Mouse (Mus musculus) layer of hippocampus, adult 9-10 months (tissue): ENCODE measurements around the gene Lrrc40.

Experiments used
- DNase-seq: peaks from one replicate; pipeline ENCODE4 v3.0.0; 2022; ENCODE audit warnings: low spot score

The Lrrc40 gene

DNA sequence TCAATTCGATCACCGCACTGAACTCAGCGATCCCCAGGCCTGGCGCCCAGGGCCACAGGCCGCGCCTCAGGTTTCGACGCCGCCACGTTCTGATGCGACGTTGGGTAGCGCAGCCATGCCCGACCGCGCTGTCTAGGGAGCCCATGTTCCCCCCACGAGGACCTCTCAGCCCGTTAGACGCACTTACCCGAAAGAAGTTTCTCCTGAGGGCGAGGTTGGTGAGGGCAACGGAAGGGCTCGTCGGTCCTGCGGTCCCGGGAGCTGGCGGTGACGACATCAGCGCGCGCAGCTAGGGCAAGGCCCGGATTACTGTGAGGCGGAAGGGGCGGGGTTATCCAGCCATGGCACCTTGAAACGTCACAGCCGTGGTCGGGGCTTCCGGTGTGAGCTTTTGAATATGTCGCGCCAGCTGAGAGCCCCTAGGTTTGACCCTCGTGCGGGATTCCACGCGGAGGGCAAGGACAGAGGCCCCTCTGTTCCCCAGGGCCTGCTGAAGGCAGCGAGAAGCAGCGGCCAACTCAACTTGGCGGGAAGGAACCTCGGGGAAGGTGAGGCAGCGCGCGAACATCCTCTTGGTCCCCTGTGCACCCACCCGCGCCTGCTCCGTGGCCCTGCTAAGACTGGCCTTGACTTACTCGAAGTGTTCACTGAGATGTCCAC is at the start of gene Lrrc40, which contains the start of gene Srsf11:
Lrrc40 (plus strand) TSS at position 334 of the 660 bp plus-strand sequence.
Srsf11 (minus strand) TSS at position 311 of the 660 bp plus-strand sequence.
- DNase-seq: peak; percentile 87

DNA sequence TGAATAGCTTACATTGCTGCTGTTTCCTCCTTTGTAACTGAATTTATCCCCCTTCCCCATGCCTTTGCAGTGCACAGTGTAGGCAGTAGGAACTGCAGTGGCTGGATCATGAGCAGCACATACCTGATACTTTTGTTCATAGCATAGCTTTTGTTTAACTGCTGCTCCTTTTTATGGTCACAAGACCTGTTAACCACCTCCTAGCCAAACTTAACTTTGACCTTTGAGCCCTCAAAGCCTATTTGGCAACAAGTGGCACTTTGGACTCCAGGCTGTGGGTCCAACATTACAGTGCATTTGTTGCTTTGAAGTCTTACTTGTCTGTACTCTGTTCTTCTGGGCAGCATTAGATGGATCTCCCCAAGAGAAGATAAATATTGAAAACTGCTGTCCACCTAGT is 43.1 kb upstream of the Lrrc40 start:
- DNase-seq: no peak

GRCm38 (mm10) chr3:157995726-157996125 is 40.7 kb upstream of the Lrrc40 start:
- no peak for DNase-seq

DNA sequence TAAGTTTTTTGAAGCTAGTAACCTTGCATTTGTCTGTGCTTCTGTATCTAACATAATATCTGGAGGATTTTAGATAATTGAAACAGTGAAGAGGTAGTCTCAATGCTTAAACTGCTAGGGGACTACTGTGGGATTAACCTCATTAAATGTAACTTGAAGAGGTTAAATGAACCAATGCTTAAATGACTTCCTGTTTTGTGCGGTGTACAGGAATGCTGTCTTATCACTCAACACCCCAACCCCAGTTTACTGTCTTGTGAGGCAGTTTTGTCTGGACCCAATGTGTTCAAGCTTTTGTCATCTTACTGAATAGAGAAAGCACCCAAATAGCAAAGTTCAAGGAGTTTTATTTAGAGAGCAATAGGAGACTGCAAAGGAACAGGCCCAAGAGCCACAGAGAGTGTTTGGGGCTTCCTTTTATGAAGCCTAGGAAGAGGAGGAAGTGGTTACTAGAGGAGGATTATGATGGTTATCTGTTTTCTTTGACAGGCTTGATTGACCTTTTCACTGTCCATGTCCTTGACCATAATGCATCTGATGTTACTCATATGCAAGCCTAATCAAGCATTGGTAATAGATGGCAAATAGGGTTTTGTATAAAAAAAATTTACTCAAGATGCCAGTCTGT is 37.6 kb upstream of the Lrrc40 start:
- DNase-seq: no peak

- no peak for DNase-seq
Observed at GRCm38 (mm10) chr3:158008647-158009046, 27.8 kb upstream of the Lrrc40 start.

- DNase-seq: peak; percentile 20
Observed at GRCm38 (mm10) chr3:158009762-158010320, 26.6 kb upstream of the Lrrc40 start.

- peak; percentile 55 for DNase-seq
Observed at GRCm38 (mm10) chr3:158031371-158031925, 5.0 kb upstream of the Lrrc40 start.

GRCm38 (mm10) chr3:158032106-158032505 is 4.4 kb upstream of the Lrrc40 start:
- DNase-seq: no peak

GRCm38 (mm10) chr3:158035866-158036265 is 596 bp upstream of the Lrrc40 start:
- DNase-seq: no peak

DNA sequence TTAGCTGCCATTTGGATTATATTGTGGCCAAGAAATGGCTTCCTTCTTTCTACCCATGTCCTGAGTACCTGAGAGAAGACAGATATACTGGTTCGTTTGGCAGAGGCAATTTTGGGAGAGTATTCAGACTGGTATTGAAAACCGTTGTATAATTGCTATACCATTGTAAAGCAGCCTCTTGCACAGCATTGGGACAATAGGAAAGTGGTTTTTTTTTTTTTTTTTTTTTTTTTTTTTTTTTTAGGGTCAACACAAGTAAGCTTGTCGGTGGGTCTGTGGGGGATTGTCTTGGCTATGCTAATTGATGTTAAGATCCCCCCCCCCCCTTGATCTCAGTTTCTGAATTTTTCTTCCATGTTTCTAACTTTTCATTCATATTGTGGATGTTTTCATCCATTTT is 1.6 kb downstream of the Lrrc40 start:
- no peak for DNase-seq

GRCm38 (mm10) chr3:158040755-158041154 is 4.3 kb downstream of the Lrrc40 start:
- no peak for DNase-seq

DNA sequence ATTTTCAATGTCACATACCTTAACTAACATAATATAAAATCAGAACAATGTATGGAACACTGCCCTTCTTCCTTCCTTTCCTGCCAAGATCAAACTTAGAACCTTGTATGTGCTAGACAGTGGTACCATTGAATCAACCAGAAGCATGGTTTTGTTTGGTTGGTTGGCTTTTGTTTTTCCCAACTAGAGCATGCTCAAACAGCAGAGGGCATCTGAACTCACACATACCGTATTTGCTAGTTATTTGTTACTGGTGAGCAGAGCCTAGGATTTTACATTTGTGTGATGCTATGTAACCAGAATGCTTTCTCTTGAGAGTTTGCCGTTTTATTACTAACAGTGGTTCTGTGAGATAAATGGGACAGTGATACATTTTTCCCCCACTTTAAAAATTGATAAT is 13.0 kb downstream of the Lrrc40 start:
- no peak for DNase-seq

GRCm38 (mm10) chr3:158060621-158061291 is 24.3 kb downstream of the Lrrc40 start:
- DNase-seq: no peak

GRCm38 (mm10) chr3:158061811-158062523 is 25.5 kb downstream of the Lrrc40 start:
- no peak for DNase-seq

DNA sequence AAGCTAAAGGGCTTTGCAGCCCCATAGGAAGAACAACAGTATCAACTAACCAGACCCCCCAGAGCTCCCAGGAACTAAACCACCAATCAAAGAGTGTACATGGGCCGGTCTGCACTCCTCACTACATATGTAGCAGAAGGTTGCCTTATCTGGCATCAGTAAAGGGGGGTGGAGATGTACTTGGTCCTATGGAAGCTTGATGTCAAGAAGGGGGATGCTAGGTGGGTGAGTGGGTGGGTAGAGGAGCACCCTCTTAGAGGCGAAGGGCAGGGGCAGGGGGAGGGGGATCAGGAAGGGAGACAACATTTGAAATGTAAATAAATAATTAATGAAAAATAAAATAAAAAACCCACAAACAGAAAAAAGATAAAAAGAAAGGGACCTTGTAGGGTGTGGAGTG is 28.8 kb downstream of the Lrrc40 start:
- no peak for DNase-seq

- DNase-seq: no peak
Observed at GRCm38 (mm10) chr3:158067916-158068315, 31.5 kb downstream of the Lrrc40 start.

GRCm38 (mm10) chr3:158068613-158069263 is 32.3 kb downstream of the Lrrc40 start:
- no peak for DNase-seq

DNA sequence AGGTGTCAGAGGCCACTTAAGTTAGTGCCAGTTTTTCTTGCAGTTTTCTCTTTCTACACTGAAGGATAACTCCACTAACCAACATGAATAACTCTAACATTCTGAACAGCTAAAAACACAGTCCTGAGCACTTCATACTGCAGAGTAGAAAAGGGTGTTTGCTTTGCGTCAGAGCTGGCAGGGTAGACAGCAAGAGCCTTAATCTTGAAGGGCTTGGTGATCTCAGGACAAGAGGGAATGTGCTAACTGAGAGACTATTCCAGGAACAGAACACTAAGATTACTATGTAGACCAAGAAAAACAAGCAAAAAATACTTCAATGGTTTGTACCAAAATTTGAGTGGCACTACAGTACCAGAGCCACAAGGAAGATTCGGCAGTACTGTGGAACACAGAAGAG is 38.5 kb downstream of the Lrrc40 start:
- DNase-seq: no peak

GRCm38 (mm10) chr3:158076685-158077379 is 40.4 kb downstream of the Lrrc40 start:
- DNase-seq: no peak

GRCm38 (mm10) chr3:158077380-158077772 is 40.9 kb downstream of the Lrrc40 start:
- no peak for DNase-seq

DNA sequence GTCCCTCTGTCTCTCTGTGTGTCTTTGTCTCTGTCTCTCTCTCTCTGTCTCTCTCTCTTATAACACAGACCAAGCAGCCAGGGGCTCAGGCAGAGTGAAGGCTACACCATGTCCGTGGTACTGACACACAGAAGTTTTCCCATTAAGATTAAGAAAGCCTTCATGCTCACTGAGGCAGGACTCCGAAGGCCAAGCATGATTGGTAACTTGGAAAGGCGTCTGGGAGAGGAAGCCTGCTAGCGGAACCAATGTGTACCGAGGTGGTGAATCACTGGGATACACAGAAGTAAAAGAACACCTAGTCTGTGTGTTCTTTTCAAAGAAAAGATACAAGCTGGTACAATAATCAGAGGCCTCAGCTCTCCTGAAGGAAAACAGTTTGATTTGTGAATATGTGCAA is 41.4 kb downstream of the Lrrc40 start:
- DNase-seq: no peak
